Mouse (Mus musculus): ENCODE measurements around the gene Rps6ka2. TPM values are rescaled to one million over a fixed set of nuclear protein-coding genes. Genes with fewer than 3 reads are reported as not detected.
"Not testable (repeated sequence)": the region's sequence is repeated elsewhere in the genome, so short reads cannot be mapped to it uniquely, and the experiment has no call there.

Rps6ka2 gene
- polyA plus RNA-seq, 1 experiment from 2014 or later: 9.8 TPM

- WGBS: 87% methylated on average over 10 of the region's 10 CpGs
- Histone ChIP-seq H3K36me3 (no peaks in the 10 kb centered on the region), H3K4me1 (peaks cover 16% of the 10 kb centered on the region), H3K27me3 (no peaks in the 10 kb centered on the region), H3K4me3 (replicated peaks) (no peak overlapping the region), H3K9ac (no peak overlapping the region), H3K9me3 (replicated peaks) (no peaks in the 10 kb centered on the region), H3K27ac (replicated peaks) (no peak overlapping the region), H3K4me2 (replicated peaks) (no peak overlapping the region)
- no peak for ATAC-seq (ENCODE audit: insufficient number of reproducible peaks, low FRiP score, low TSS enrichment, low read depth)
Observed at GRCm38 (mm10) chr17:7273785-7274184, 103.9 kb downstream of the Rps6ka2 start.

- 85% methylated on average over 15 of the region's 15 CpGs for WGBS
- H3K27me3 ChIP-seq: no peaks in the 10 kb centered on the region
- no peak overlapping the region for H3K9ac ChIP-seq
- H3K9me3 ChIP-seq (replicated peaks): no peaks in the 10 kb centered on the region
- no peak overlapping the region for H3K27ac ChIP-seq (replicated peaks)
- ATAC-seq (ENCODE audit: insufficient number of reproducible peaks, low FRiP score, low TSS enrichment, low read depth): no peak
- 0 out of 2 replicates have a peak, but pooled peaks cover 3% of the 10 kb centered on the region for H3K36me3 ChIP-seq
- no peak overlapping the region for H3K4me3 ChIP-seq (replicated peaks)
- no peak overlapping the region for H3K4me2 ChIP-seq (replicated peaks)
- H3K4me1 ChIP-seq: no peaks in the 10 kb centered on the region; the same call in 1 of the 2 replicates
Observed at GRCm38 (mm10) chr17:7278702-7279242, 108.9 kb downstream of the Rps6ka2 start.

- no peak for ATAC-seq (ENCODE audit: insufficient number of reproducible peaks, low FRiP score, low TSS enrichment, low read depth)
- no peak overlapping the region for H3K4me2 ChIP-seq (replicated peaks)
- H3K4me1 ChIP-seq: no peaks in the 10 kb centered on the region; the same call in 1 of the 2 replicates
- H3K27ac ChIP-seq (replicated peaks): no peak overlapping the region
- H3K9me3 ChIP-seq (replicated peaks): no peaks in the 10 kb centered on the region
- H3K27me3 ChIP-seq: no peaks in the 10 kb centered on the region
- 89% methylated on average over 9 of the region's 9 CpGs for WGBS
- 0 out of 2 replicates have a peak, but pooled peaks cover 3% of the 10 kb centered on the region for H3K36me3 ChIP-seq
- H3K9ac ChIP-seq: no peak overlapping the region
- no peak overlapping the region for H3K4me3 ChIP-seq (replicated peaks)
Observed at GRCm38 (mm10) chr17:7279251-7279650, 109.3 kb downstream of the Rps6ka2 start.

GRCm38 (mm10) chr17:7284297-7284910 lies 114.5 kb downstream of the Rps6ka2 start:
- no peak overlapping the region for H3K4me3 ChIP-seq (replicated peaks)
- no peak overlapping the region for H3K4me2 ChIP-seq (replicated peaks)
- no peaks in the 10 kb centered on the region for H3K9me3 ChIP-seq (replicated peaks)
- no peak overlapping the region for H3K27ac ChIP-seq (replicated peaks)
- H3K36me3 ChIP-seq: 0 out of 2 replicates have a peak, but pooled peaks cover 3% of the 10 kb centered on the region
- H3K27me3 ChIP-seq: no peaks in the 10 kb centered on the region
- no peaks in the 10 kb centered on the region; the same call in 1 of the 2 replicates for H3K4me1 ChIP-seq
- 77% methylated on average over 8 of the region's 8 CpGs for WGBS
- H3K9ac ChIP-seq: no peak overlapping the region
- ATAC-seq (ENCODE audit: insufficient number of reproducible peaks, low FRiP score, low TSS enrichment, low read depth): peak; percentile 23; the same call in 1 of the 2 replicates

GRCm38 (mm10) chr17:7285292-7285691 lies 115.4 kb downstream of the Rps6ka2 start:
- no peak for ATAC-seq (ENCODE audit: insufficient number of reproducible peaks, low FRiP score, low TSS enrichment, low read depth)
- H3K4me2 ChIP-seq (replicated peaks): no peak overlapping the region
- no peaks in the 10 kb centered on the region for H3K27me3 ChIP-seq
- H3K36me3 ChIP-seq: 0 out of 2 replicates have a peak, but pooled peaks cover 3% of the 10 kb centered on the region
- H3K27ac ChIP-seq (replicated peaks): no peak overlapping the region
- H3K9me3 ChIP-seq (replicated peaks): no peaks in the 10 kb centered on the region
- no peak overlapping the region for H3K9ac ChIP-seq
- 66% methylated on average over 12 of the region's 12 CpGs for WGBS
- no peak overlapping the region for H3K4me3 ChIP-seq (replicated peaks)
- H3K4me1 ChIP-seq: no peaks in the 10 kb centered on the region; the same call in 1 of the 2 replicates

GRCm38 (mm10) chr17:7286422-7287050 lies 116.6 kb downstream of the Rps6ka2 start:
- no peaks in the 10 kb centered on the region for H3K9me3 ChIP-seq (replicated peaks)
- no peak overlapping the region for H3K4me3 ChIP-seq (replicated peaks)
- no peaks in the 10 kb centered on the region for H3K27me3 ChIP-seq
- 0 out of 2 replicates have a peak, but pooled peaks cover 3% of the 10 kb centered on the region for H3K36me3 ChIP-seq
- 67% methylated on average over 12 of the region's 12 CpGs for WGBS
- no peak overlapping the region for H3K27ac ChIP-seq (replicated peaks)
- H3K9ac ChIP-seq: no peak overlapping the region
- H3K4me1 ChIP-seq: no peaks in the 10 kb centered on the region; the same call in 1 of the 2 replicates
- H3K4me2 ChIP-seq (replicated peaks): no peak overlapping the region
- ATAC-seq (ENCODE audit: insufficient number of reproducible peaks, low FRiP score, low TSS enrichment, low read depth): no peak

GRCm38 (mm10) chr17:7292012-7292684 lies 122.2 kb downstream of the Rps6ka2 start:
- 0 out of 2 replicates have a peak overlapping the region, but pooled peaks have one; percentile 4 for H3K27ac ChIP-seq (replicated peaks)
- 67% methylated on average over 11 of the region's 11 CpGs for WGBS
- H3K9me3 ChIP-seq (replicated peaks): no peaks in the 10 kb centered on the region
- H3K36me3 ChIP-seq: no peaks in the 10 kb centered on the region
- H3K4me1 ChIP-seq: no peaks in the 10 kb centered on the region
- H3K4me2 ChIP-seq (replicated peaks): no peak overlapping the region
- no peaks in the 10 kb centered on the region for H3K27me3 ChIP-seq
- 0 out of 2 replicates have a peak, but pooled peaks have one; percentile 10 for ATAC-seq (ENCODE audit: insufficient number of reproducible peaks, low FRiP score, low TSS enrichment, low read depth)
- no peak overlapping the region for H3K4me3 ChIP-seq (replicated peaks)
- no peak overlapping the region for H3K9ac ChIP-seq

GRCm38 (mm10) chr17:7306278-7307196 lies 136.6 kb downstream of the Rps6ka2 start:
- 56% methylated on average over 8 of the region's 8 CpGs for whole genome bisulfite sequencing

GRCm38 (mm10) chr17:7315693-7316382 lies 145.9 kb downstream of the Rps6ka2 start:
- not testable (repeated sequence) for H3K27ac ChIP-seq (replicated peaks); H3K9me3 ChIP-seq (replicated peaks); H3K4me2 ChIP-seq (replicated peaks); H3K4me3 ChIP-seq (replicated peaks); H3K27me3 ChIP-seq; H3K36me3 ChIP-seq; H3K9ac ChIP-seq; H3K4me1 ChIP-seq; ATAC-seq (ENCODE audit: insufficient number of reproducible peaks, low FRiP score, low TSS enrichment, low read depth)
- WGBS: 79% methylated on average over 7 of the region's 8 CpGs

More at GRCm38 (mm10) chr17:7306278-7307196, 136.6 kb downstream of the Rps6ka2 start:
- not testable (repeated sequence) for H3K4me3 ChIP-seq (replicated peaks); H3K9ac ChIP-seq; H3K36me3 ChIP-seq; H3K27me3 ChIP-seq; H3K27ac ChIP-seq (replicated peaks); H3K4me2 ChIP-seq (replicated peaks); H3K4me1 ChIP-seq; H3K9me3 ChIP-seq (replicated peaks)
- peak; percentile 67; the same call in 1 of the 2 replicates for ATAC-seq (ENCODE audit: insufficient number of reproducible peaks, low FRiP score, low TSS enrichment, low read depth)

GRCm38 (mm10) chr17:7319789-7320188 lies 149.9 kb downstream of the Rps6ka2 start:
- not testable (repeated sequence) for ATAC-seq (ENCODE audit: insufficient number of reproducible peaks, low FRiP score, low TSS enrichment, low read depth); H3K27ac ChIP-seq (replicated peaks); H3K4me2 ChIP-seq (replicated peaks); H3K4me1 ChIP-seq; H3K4me3 ChIP-seq (replicated peaks); H3K36me3 ChIP-seq; H3K9me3 ChIP-seq (replicated peaks); H3K27me3 ChIP-seq; H3K9ac ChIP-seq
- 74% methylated on average over 6 of the region's 6 CpGs for WGBS
